Mouse (Mus musculus) right cerebral cortex, postnatal 25 days (tissue): ENCODE measurements around the gene Tcta.

Source experiments
- DNase-seq: peaks from one replicate; pipeline ENCODE4 v3.0.0; 2022

The Tcta gene

GRCm38 (mm10) chr9:108267691-108268090, 38.3 kb downstream of the Tcta start:
- DNase-seq = no peak

DNA sequence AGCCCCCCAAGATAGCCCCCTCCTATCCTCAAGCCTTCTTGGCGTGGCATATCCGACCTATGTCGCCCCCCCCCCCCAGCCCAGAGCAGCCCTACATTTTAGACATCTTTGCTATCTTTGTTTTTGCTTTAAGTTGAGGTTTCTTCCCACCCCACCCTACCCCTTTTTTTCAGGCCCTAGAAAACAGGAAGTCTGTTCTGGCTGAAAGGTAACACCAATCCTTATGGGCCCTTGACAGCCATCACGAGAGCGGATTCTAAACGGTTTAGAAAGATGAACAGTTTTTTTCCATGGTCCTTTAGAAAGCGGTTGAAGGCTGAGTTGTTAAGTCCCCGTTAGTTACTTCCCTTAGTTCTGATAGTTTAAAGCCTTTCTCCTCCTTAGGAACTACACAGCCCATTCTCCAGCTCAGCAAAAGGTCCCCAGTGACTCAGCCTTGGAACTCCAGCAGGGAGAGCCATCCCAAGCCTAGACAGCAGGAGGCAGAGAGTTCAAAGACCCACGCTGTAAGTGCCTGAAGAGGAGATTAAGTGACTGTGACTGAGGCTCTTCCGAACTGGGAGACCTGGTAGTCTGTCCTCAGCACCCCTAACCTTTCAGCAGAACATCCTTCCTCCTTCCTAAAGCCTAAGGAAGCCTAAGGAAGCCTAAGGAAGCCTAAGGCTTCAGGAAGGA, 39.6 kb downstream of the Tcta start:
- no peak for DNase-seq

GRCm38 (mm10) chr9:108264191-108264921, 41.6 kb downstream of the Tcta start:
- DNase-seq = no peak

- peak; percentile 99 for DNase-seq
These were observed 42.2 kb downstream of the Tcta start, which contains the start of gene Dag1 for GRCm38 (mm10) chr9:108263690-108264190. Gene Dag1 (minus strand): TSS chr9:108263958.

GRCm38 (mm10) chr9:108263131-108263681, 42.8 kb downstream of the Tcta start:
- DNase-seq = no peak

GRCm38 (mm10) chr9:108262494-108263049, 43.4 kb downstream of the Tcta start:
- no peak for DNase-seq

GRCm38 (mm10) chr9:108261865-108262264, 44.1 kb downstream of the Tcta start:
- no peak for DNase-seq

DNA sequence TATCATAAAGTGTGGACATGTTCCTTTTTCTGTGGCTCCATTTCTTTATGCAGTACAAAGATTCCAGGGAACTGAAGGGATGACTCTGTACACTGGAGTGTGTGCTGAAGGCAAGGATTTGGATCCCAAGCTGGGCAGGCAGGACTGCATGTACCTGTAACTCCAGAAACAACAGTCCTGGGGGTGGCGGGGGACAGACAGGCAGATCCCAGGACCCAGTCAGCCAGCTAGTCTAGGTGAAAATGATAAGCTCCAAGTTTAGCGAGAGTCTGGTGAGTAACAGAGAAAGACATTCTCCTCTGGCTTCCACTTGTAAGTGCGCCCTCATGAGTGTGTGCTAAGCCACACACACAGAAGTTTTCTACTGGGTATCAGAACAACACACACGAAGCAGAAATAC, 45.4 kb downstream of the Tcta start:
- DNase-seq = no peak
